Mouse (Mus musculus): Measurements from ENCODE around the gene Fam205a1. TPM values are rescaled to one million over a fixed set of nuclear protein-coding genes. Genes with fewer than 3 reads are reported as not detected.
"Not testable (repeated sequence)": the region's sequence is repeated elsewhere in the genome, so short reads cannot be mapped to it uniquely, and the experiment has no call there.

Gene Fam205a1
- total RNA-seq (2021), result not detected
- long read RNA-seq, experiment 1, result 0 reads
- long read RNA-seq, experiment 2, result 0 reads

GRCm38 (mm10) chr4:42853788-42854187 lies at the start of gene Fam205a1:
TSS of gene Fam205a1 (minus strand) at chr4:42853888.
- DNase-seq, result not testable (repeated sequence)

- no peak for DNase-seq
These were observed 49.0 kb upstream of the Fam205a1 start for GRCm38 (mm10) chr4:42902730-42903129.

GRCm38 (mm10) chr4:42902174-42902573 lies 48.5 kb upstream of the Fam205a1 start:
- peak; percentile 16 to 23 for DNase-seq

GRCm38 (mm10) chr4:42900878-42901277 lies 47.2 kb upstream of the Fam205a1 start:
- no peak for DNase-seq

GRCm38 (mm10) chr4:42898914-42899313 lies 45.2 kb upstream of the Fam205a1 start:
- no peak for DNase-seq

GRCm38 (mm10) chr4:42895118-42895517 lies 41.4 kb upstream of the Fam205a1 start:
- DNase-seq, result no peak

- DNase-seq, result no peak
These were observed 37.5 kb upstream of the Fam205a1 start for GRCm38 (mm10) chr4:42891176-42891575.

GRCm38 (mm10) chr4:42888806-42889205 lies 35.1 kb upstream of the Fam205a1 start:
- DNase-seq, result no peak

- no peak for DNase-seq
These were observed 33.2 kb upstream of the Fam205a1 start for GRCm38 (mm10) chr4:42886926-42887325.

GRCm38 (mm10) chr4:42880677-42880948 lies 26.9 kb upstream of the Fam205a1 start:
- DNase-seq, result no peak

GRCm38 (mm10) chr4:42879829-42880676 lies 26.4 kb upstream of the Fam205a1 start:
- no peak for DNase-seq

GRCm38 (mm10) chr4:42877657-42878056 lies 24.0 kb upstream of the Fam205a1 start:
- no peak for DNase-seq

GRCm38 (mm10) chr4:42876586-42877291 lies 23.1 kb upstream of the Fam205a1 start:
- peak; percentile 49 to 66 for DNase-seq

- no peak for DNase-seq
These were observed 20.4 kb upstream of the Fam205a1 start, which contains the start of gene Fam205c for GRCm38 (mm10) chr4:42874134-42874533. TSS of gene Fam205c (minus strand) at chr4:42874234.

GRCm38 (mm10) chr4:42872746-42873435 lies 19.2 kb upstream of the Fam205a1 start:
- no peak for DNase-seq

- no peak for DNase-seq
These were observed 18.5 kb upstream of the Fam205a1 start for GRCm38 (mm10) chr4:42872151-42872550.

GRCm38 (mm10) chr4:42870748-42871147 lies 17.1 kb upstream of the Fam205a1 start:
- DNase-seq, result no peak

- no peak for DNase-seq
These were observed 14.5 kb upstream of the Fam205a1 start for GRCm38 (mm10) chr4:42868193-42868592.

GRCm38 (mm10) chr4:42867390-42867789 lies 13.7 kb upstream of the Fam205a1 start:
- DNase-seq, result no peak

GRCm38 (mm10) chr4:42863487-42863886 lies 9.8 kb upstream of the Fam205a1 start:
- DNase-seq, result not testable (repeated sequence)

- DNase-seq, result not testable (repeated sequence)
These were observed 6.8 kb upstream of the Fam205a1 start for GRCm38 (mm10) chr4:42860483-42860882.

GRCm38 (mm10) chr4:42856671-42857070 lies 3.0 kb upstream of the Fam205a1 start, which contains the start of gene Gm12394:
TSS of gene Gm12394 (minus strand) at chr4:42856771.
- not testable (repeated sequence) for DNase-seq
